Mouse (Mus musculus) gastrocnemius, adult 2 months (tissue): ENCODE measurements around the gene Atp5f1. TPM values are rescaled to one million over a fixed set of nuclear protein-coding genes. Genes with fewer than 3 reads are reported as not detected.

ENCODE experiments used
- DNase-seq: peaks from one replicate; pipeline ENCODE4 v3.0.0; 2022
- H3K27ac ChIP-seq: fragments of 200-600 bp; 2 replicates; pipeline ENCODE4 v1.8.1; 2022; ENCODE audit warnings: mild to moderate bottlenecking
- H3K4me3 ChIP-seq: fragments of 200-600 bp; 2 replicates; pipeline ENCODE4 v1.8.1; 2022; ENCODE audit warnings: mild to moderate bottlenecking, moderate library complexity
- CTCF ChIP-seq: fragments of 200-600 bp; IDR thresholded peaks from 2 replicates; pipeline ENCODE4 v1.8.1; 2022; ENCODE audit warnings: antibody characterized with exemption, mild to moderate bottlenecking, moderate library complexity
- intact Hi-C: fragments of 180-260 bp; cut with DNase I; formaldehyde crosslinking; loops from one replicate; pipeline ENCODE4 v1.15.1; 2025
- total RNA-seq, 2 experiments: library from RNA; stranded (reverse); gene quantifications; 2 replicates each; pipeline ENCODE4 v1.2.3; 2021

The Atp5f1 gene
- total RNA-seq, 2 experiments from 2014 or later: 520 to 826 TPM

- DNase-seq: no peak
- intact Hi-C loops: loop anchor here (5.0 to 10.0 kb wide), 2 partner anchors 272 to 1515 kb away; partner anchors contain the start of gene Ddx20
- Histone ChIP-seq H3K27ac (peak overlapping the region; percentile 100), H3K4me3 (peak overlapping the region; percentile 99)
- no peak for TF ChIP-seq CTCF
Observed at GRCm38 (mm10) chr3:105959585-105959984, 314 bp downstream of the Atp5f1 start.

GRCm38 (mm10) chr3:105958974-105959580, 822 bp downstream of the Atp5f1 start, which contains the start of gene Wdr77:
Wdr77 (plus strand) TSS chr3:105959369.
- intact Hi-C loops: loop anchor here (5.0 to 10.0 kb wide), 2 partner anchors 272 to 1514 kb away; partner anchors contain the start of gene Ddx20
- H3K4me3 ChIP-seq: peak within 1 kb of the TSS; percentile 99
- peak within 1 kb of the TSS; percentile 100 for H3K27ac ChIP-seq
- TF ChIP-seq CTCF: no peak
- peak; percentile 97 for DNase-seq

- intact Hi-C loops: loop anchor here (5.0 to 10.0 kb wide), 2 partner anchors 271 to 1513 kb away; partner anchors contain the start of gene Ddx20
- peak overlapping the region; percentile 99 for H3K4me3 ChIP-seq
- H3K27ac ChIP-seq: peak overlapping the region; percentile 100
- DNase-seq: no peak
- TF ChIP-seq CTCF: no peak
Observed at GRCm38 (mm10) chr3:105958204-105958603, 1.7 kb downstream of the Atp5f1 start.

GRCm38 (mm10) chr3:105957235-105957634, 2.7 kb downstream of the Atp5f1 start:
- DNase-seq: no peak
- peak overlapping the region; percentile 99 for H3K4me3 ChIP-seq
- peak overlapping the region; percentile 100; the same call in 1 of the 2 replicates for H3K27ac ChIP-seq
- no peak; the same call in 1 of the 2 replicates for TF ChIP-seq CTCF
- intact Hi-C loops: loop anchor here (5.0 to 10.0 kb wide), 2 partner anchors 270 to 1512 kb away; partner anchors contain the start of gene Ddx20

- DNase-seq: no peak
- no peak overlapping the region for H3K27ac ChIP-seq
- no peak overlapping the region for H3K4me3 ChIP-seq
- intact Hi-C loops: loop anchor here (10.0 kb wide), 1 partner anchor 1507 kb away; no protein-coding TSS in a partner anchor
- no peak for TF ChIP-seq CTCF
Observed at GRCm38 (mm10) chr3:105951348-105951747, 8.6 kb downstream of the Atp5f1 start.

GRCm38 (mm10) chr3:105936111-105936510, 23.8 kb downstream of the Atp5f1 start:
- Histone ChIP-seq H3K27ac (no peak overlapping the region), H3K4me3 (no peak overlapping the region)
- intact Hi-C loops: no loop called here
- no peak for TF ChIP-seq CTCF
- no peak for DNase-seq

GRCm38 (mm10) chr3:105935033-105935432, 24.9 kb downstream of the Atp5f1 start:
- intact Hi-C loops: no loop called here
- no peak overlapping the region for H3K4me3 ChIP-seq
- no peak overlapping the region for H3K27ac ChIP-seq
- no peak for TF ChIP-seq CTCF
- DNase-seq: peak; percentile 65

- H3K4me3 ChIP-seq: no peak overlapping the region
- no peak for DNase-seq
- no peak overlapping the region for H3K27ac ChIP-seq
- intact Hi-C loops: no loop called here
- no peak for TF ChIP-seq CTCF
Observed at GRCm38 (mm10) chr3:105933926-105934325, 26.0 kb downstream of the Atp5f1 start.

- DNase-seq: no peak
- intact Hi-C loops: no loop called here
- TF ChIP-seq CTCF: no peak
- H3K27ac ChIP-seq: no peak within 1 kb of the TSS
- no peak within 1 kb of the TSS for H3K4me3 ChIP-seq
Observed at GRCm38 (mm10) chr3:105932240-105933071, 27.4 kb downstream of the Atp5f1 start, which contains the start of gene I830077J02Rik. I830077J02Rik (minus strand) TSS chr3:105932664.

GRCm38 (mm10) chr3:105931095-105931494, 28.8 kb downstream of the Atp5f1 start:
- Histone ChIP-seq H3K4me3 (no peak overlapping the region), H3K27ac (no peak overlapping the region)
- intact Hi-C loops: no loop called here
- DNase-seq: no peak
- no peak for TF ChIP-seq CTCF

GRCm38 (mm10) chr3:105929821-105930220, 30.1 kb downstream of the Atp5f1 start:
- no peak for TF ChIP-seq CTCF
- intact Hi-C loops: no loop called here
- H3K27ac ChIP-seq: no peak overlapping the region
- DNase-seq: no peak
- H3K4me3 ChIP-seq: no peak overlapping the region

GRCm38 (mm10) chr3:105928781-105929180, 31.1 kb downstream of the Atp5f1 start:
- no peak overlapping the region for H3K4me3 ChIP-seq
- intact Hi-C loops: no loop called here
- no peak for TF ChIP-seq CTCF

GRCm38 (mm10) chr3:105928195-105928569, 31.7 kb downstream of the Atp5f1 start:
- TF ChIP-seq CTCF: no peak
- no peak overlapping the region for H3K27ac ChIP-seq
- intact Hi-C loops: no loop called here
- DNase-seq: no peak
- no peak overlapping the region for H3K4me3 ChIP-seq

More at GRCm38 (mm10) chr3:105928781-105929180, 31.1 kb downstream of the Atp5f1 start:
- no peak overlapping the region for H3K27ac ChIP-seq
- no peak for DNase-seq
